Mouse (Mus musculus): ENCODE results near the gene Gm36210. TPM values are rescaled to one million over a fixed set of nuclear protein-coding genes. Genes with fewer than 3 reads are reported as not detected.

The Gm36210 gene
- polyA plus RNA-seq, 1 experiment from 2014 or later: not detected

DNA sequence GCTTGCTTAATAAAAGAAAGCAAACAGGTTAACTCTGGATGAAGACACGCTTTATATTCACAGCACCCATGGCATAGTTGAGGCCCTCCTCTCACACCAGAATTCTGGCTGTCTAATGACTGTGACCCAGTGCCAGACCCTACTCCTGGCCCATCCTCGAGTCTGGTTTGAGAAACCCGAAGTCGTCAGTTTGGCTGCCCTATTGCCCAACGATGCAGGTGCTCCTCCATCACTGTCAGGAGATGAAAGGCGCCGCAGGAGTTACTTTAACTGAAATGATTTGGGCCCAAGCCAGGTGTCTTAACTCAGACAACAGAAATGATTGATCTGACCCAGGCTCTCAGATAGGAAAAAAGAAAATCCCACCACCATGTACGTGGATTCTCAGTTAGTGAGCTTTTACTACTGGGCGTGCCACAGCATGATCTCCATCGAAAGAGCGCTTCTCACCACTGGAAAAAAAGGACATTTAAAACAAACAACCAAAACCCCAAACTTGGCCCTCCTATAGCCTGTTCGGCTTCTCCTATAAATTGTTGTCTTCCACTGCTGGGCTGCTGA lies 46.8 kb downstream of the Gm36210 start:
- H3K27ac ChIP-seq (replicated peaks): no peak overlapping the region
- ATAC-seq (ENCODE audit: insufficient read depth): no peak
- WGBS (ENCODE audit: insufficient replicate concordance): 63% methylated on average over 12 of the region's 12 CpGs

DNA sequence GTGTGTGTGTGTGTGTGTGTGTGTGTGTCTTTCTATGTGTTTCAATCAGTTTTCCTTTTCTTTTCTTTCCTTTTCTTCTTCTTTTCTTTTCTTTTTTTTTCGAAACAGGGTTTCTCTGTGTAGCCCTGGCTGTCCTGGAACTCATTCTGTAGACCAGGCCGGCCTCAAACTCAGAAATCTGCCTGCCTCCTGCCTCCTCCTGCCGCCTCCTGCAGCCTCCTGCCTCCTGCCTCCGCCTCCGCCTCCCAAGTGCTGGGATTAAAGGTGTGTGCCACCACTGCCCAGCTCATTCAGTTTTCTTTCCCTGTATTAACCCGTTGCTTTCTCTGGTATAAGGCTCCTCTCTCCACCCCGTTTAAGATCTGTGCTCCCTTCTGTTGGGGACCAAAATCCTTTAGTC lies 49.0 kb downstream of the Gm36210 start:
- Histone ChIP-seq H3K4me3 (replicated peaks) (no peak overlapping the region), H3K4me2 (no peak overlapping the region), H3K9me3 (replicated peaks) (no peaks in the 10 kb centered on the region), H3K27ac (replicated peaks) (no peak overlapping the region), H3K27me3 (peaks cover 5% of the 10 kb centered on the region; the same call in 1 of the 2 replicates), H3K9ac (no peak overlapping the region), H3K4me1 (replicated peaks) (no peaks in the 10 kb centered on the region), H3K36me3 (replicated peaks) (no peaks in the 10 kb centered on the region)
- 44% methylated on average over 7 of the region's 7 CpGs for WGBS (ENCODE audit: insufficient replicate concordance)
- no peak for ATAC-seq (ENCODE audit: insufficient read depth)

More for the DNA sequence above, 46.8 kb downstream of the Gm36210 start:
- H3K9ac ChIP-seq: no peak overlapping the region
- no peak overlapping the region for H3K4me3 ChIP-seq (replicated peaks)
- H3K4me2 ChIP-seq: no peak overlapping the region
- peaks cover 5% of the 10 kb centered on the region; the same call in 1 of the 2 replicates for H3K27me3 ChIP-seq
- H3K9me3 ChIP-seq (replicated peaks): no peaks in the 10 kb centered on the region
- no peaks in the 10 kb centered on the region for H3K36me3 ChIP-seq (replicated peaks)
- H3K4me1 ChIP-seq (replicated peaks): no peaks in the 10 kb centered on the region

DNA sequence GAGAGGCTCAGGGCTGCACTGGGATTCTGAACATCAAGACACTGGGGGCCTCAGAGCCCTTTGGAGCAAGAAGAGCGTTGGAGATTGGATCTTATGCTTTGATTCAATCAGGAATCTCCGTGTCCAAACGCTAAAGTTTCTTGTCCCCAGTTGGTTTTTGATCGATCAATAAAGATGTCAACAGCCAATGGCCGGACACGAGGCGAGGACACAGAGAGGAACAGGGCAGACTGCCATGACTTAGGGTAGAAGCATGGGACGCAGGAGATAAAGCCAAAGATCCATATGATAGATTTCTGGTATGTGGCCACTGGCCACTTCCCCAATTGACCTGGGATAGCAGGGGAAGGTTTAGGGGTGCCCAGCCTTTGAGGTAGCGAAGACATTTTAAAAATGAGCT lies 49.8 kb downstream of the Gm36210 start:
- WGBS (ENCODE audit: insufficient replicate concordance): 56% methylated on average over 9 of the region's 9 CpGs
- H3K27ac ChIP-seq (replicated peaks): no peak overlapping the region
- H3K9ac ChIP-seq: no peak overlapping the region
- no peak overlapping the region for H3K4me3 ChIP-seq (replicated peaks)
- H3K36me3 ChIP-seq (replicated peaks): no peaks in the 10 kb centered on the region
- no peak overlapping the region for H3K4me2 ChIP-seq
- H3K9me3 ChIP-seq (replicated peaks): no peaks in the 10 kb centered on the region
- ATAC-seq (ENCODE audit: insufficient read depth): no peak
- H3K27me3 ChIP-seq: peaks cover 9% of the 10 kb centered on the region; the same call in 1 of the 2 replicates
- no peaks in the 10 kb centered on the region for H3K4me1 ChIP-seq (replicated peaks)

DNA sequence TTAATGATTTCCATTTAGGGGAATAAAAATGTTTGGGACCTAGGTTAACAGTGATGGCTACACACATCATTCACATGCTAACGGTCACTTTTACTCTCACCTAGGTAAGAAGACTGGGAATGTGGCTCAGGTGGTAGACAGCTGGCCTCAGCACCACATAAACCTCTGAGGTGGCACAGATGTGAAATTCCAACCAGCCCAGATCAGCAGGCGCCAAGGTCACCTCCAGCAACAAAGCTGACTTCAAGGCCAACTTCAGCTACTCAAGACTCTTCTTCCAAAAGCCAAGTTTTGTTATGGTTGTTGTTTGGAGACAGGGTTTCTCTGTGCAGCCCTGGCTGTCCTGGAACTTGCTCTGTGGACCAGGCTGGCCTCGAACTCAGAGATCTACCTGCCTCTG lies 52.7 kb downstream of the Gm36210 start:
- no peak for ATAC-seq (ENCODE audit: insufficient read depth)
- H3K4me1 ChIP-seq (replicated peaks): no peaks in the 10 kb centered on the region
- 50% methylated on average over 3 of the region's 3 CpGs for whole genome bisulfite sequencing (ENCODE audit: insufficient replicate concordance)
- no peaks in the 10 kb centered on the region for H3K36me3 ChIP-seq (replicated peaks)
- no peak overlapping the region for H3K9ac ChIP-seq
- no peak overlapping the region for H3K4me2 ChIP-seq
- no peak overlapping the region for H3K27ac ChIP-seq (replicated peaks)
- no peak overlapping the region for H3K4me3 ChIP-seq (replicated peaks)
- no peaks in the 10 kb centered on the region for H3K9me3 ChIP-seq (replicated peaks)
- H3K27me3 ChIP-seq: peaks cover 17% of the 10 kb centered on the region; the same call in 1 of the 2 replicates

DNA sequence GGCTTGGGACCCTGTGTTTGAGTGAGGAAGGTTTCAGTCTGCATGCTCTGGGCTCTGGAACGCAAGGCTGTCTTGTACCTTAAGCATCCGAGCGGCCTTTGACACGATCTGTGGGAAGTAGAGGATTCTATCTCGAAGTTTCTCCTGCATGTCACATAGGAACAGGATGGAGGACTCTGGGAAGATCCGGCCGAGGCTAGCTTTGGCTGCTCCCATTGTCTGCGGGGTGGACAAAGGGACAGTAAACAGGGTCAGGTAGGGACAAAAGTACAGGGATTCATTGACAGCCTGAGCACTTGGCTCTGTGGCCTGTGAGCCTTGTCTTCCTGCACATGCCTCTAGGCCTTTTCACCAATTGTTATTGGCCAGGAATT lies 55.0 kb downstream of the Gm36210 start:
- Histone ChIP-seq H3K4me3 (replicated peaks) (no peak overlapping the region), H3K9me3 (replicated peaks) (no peaks in the 10 kb centered on the region), H3K9ac (no peak overlapping the region), H3K36me3 (replicated peaks) (no peaks in the 10 kb centered on the region), H3K4me1 (replicated peaks) (no peaks in the 10 kb centered on the region), H3K4me2 (no peak overlapping the region), H3K27ac (replicated peaks) (no peak overlapping the region), H3K27me3 (peaks cover 22% of the 10 kb centered on the region)
- WGBS (ENCODE audit: insufficient replicate concordance): 64% methylated on average over 8 of the region's 8 CpGs
- ATAC-seq (ENCODE audit: insufficient read depth): no peak

DNA sequence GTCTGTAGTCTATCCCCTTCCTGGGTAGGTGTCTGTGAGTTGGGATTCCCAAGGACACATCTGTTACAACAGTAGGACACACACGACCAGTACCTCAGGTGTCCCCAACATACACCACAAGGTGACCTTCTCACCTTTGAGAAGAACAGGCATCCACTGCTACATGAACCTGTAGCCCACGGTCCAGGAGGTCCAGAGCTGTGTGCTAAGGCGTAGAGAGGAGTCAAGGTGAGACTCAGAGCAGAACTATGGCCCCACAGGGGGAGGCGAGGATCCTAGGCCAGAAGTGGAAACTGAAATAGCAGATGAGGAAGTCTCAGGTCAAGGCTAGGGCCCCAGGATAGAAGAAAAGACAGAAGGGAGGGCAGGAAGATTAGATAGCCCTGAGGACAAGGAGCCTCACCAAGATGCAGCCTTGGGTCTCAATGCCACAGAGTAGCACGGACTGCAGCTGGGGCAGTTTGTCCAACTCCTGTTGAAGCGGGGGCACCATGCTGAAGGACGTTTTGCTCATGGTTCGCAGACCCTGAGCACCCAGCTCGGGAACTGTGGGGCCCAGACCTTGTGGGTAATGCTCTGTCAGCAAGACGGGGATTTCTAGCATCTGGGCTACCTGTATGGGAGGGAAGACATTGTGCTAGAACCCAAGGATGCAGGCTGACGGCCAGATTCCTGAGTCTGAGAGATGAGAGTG lies 55.5 kb downstream of the Gm36210 start:
- Histone ChIP-seq H3K4me3 (replicated peaks) (no peak overlapping the region), H3K27ac (replicated peaks) (no peak overlapping the region), H3K27me3 (peaks cover 28% of the 10 kb centered on the region), H3K9ac (no peak overlapping the region), H3K9me3 (replicated peaks) (no peaks in the 10 kb centered on the region), H3K4me2 (no peak overlapping the region), H3K36me3 (replicated peaks) (no peaks in the 10 kb centered on the region), H3K4me1 (replicated peaks) (no peaks in the 10 kb centered on the region)
- no peak for ATAC-seq (ENCODE audit: insufficient read depth)
- WGBS (ENCODE audit: insufficient replicate concordance): 43% methylated on average over 11 of the region's 11 CpGs

DNA sequence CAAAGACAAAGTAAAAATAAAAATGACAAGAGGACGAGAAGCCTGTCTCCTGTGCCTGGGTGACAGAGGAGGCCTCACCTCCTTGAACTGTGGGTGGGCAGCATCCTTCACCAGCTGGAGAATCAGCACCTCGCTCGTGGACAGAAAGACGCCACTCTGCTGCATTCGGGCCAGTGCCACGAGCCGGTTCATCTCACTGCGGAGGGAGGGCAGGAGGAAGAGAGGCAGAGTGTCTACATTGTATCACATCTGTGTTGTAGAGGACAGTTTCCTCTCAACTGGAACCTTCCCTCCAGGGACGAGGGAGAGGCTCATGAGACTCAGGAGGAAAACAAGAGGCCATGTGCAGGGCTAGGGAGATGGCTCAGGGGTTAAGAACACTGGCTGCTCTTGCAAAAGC lies 56.9 kb downstream of the Gm36210 start:
- Histone ChIP-seq H3K27ac (replicated peaks) (no peak overlapping the region), H3K9me3 (replicated peaks) (no peaks in the 10 kb centered on the region), H3K4me3 (replicated peaks) (no peak overlapping the region), H3K36me3 (replicated peaks) (no peaks in the 10 kb centered on the region), H3K4me2 (no peak overlapping the region), H3K4me1 (replicated peaks) (no peaks in the 10 kb centered on the region), H3K27me3 (peaks cover 42% of the 10 kb centered on the region), H3K9ac (no peak overlapping the region)
- no peak for ATAC-seq (ENCODE audit: insufficient read depth)
- 46% methylated on average over 9 of the region's 9 CpGs for WGBS (ENCODE audit: insufficient replicate concordance)

Other genes with a start within 250 kb of the Gm36210 start
- 6.5 and 8.1 TPM in 2 replicates for gene Ppp6r1, start 247.5 kb downstream of the Gm36210 start, polyA plus RNA-seq (2015; fragmentation: Nextera tagmentation; extraction: Ambion mirVana)
- 54.4 and 58.1 TPM in 2 replicates for gene Hspbp1, start 221.4 kb downstream of the Gm36210 start, polyA plus RNA-seq (2015; fragmentation: Nextera tagmentation; extraction: Ambion mirVana)
- 0.03 and 0.12 TPM in 2 replicates for gene Brsk1, start 215.9 kb downstream of the Gm36210 start, polyA plus RNA-seq (2015; fragmentation: Nextera tagmentation; extraction: Ambion mirVana)
- gene Tmem150b, start 181.3 kb downstream of the Gm36210 start, polyA plus RNA-seq (2015; fragmentation: Nextera tagmentation; extraction: Ambion mirVana): 0.14 and 0.37 TPM in 2 replicates
- gene Kmt5c, start 166.4 kb downstream of the Gm36210 start, polyA plus RNA-seq (2015; fragmentation: Nextera tagmentation; extraction: Ambion mirVana): 50.1 and 56.1 TPM in 2 replicates
- 66.0 and 79.3 TPM in 2 replicates for gene Cox6b2, start 153.4 kb downstream of the Gm36210 start, polyA plus RNA-seq (2015; fragmentation: Nextera tagmentation; extraction: Ambion mirVana)
- not detected in 2 replicates for gene Fam71e2, start 135.2 kb downstream of the Gm36210 start, polyA plus RNA-seq (2015; fragmentation: Nextera tagmentation; extraction: Ambion mirVana)
- gene Il11, start 123.7 kb downstream of the Gm36210 start, polyA plus RNA-seq (2015; fragmentation: Nextera tagmentation; extraction: Ambion mirVana): 0.06 TPM in 1 of 2 replicates, not detected in the other
- gene Tmem190, start 123.6 kb downstream of the Gm36210 start, polyA plus RNA-seq (2015; fragmentation: Nextera tagmentation; extraction: Ambion mirVana): 0.21 TPM in 1 of 2 replicates, not detected in the other
- 9.5 and 10.3 TPM in 2 replicates for gene Tmem238, start 116.9 kb downstream of the Gm36210 start, polyA plus RNA-seq (2015; fragmentation: Nextera tagmentation; extraction: Ambion mirVana)
- 169 and 173 TPM in 2 replicates for gene Rpl28, start 113.6 kb downstream of the Gm36210 start, polyA plus RNA-seq (2015; fragmentation: Nextera tagmentation; extraction: Ambion mirVana)
- gene Ube2s, start 93.9 kb downstream of the Gm36210 start, polyA plus RNA-seq (2015; fragmentation: Nextera tagmentation; extraction: Ambion mirVana): 302 and 318 TPM in 2 replicates
- gene Shisa7, start 61.8 kb downstream of the Gm36210 start, polyA plus RNA-seq (2015; fragmentation: Nextera tagmentation; extraction: Ambion mirVana): not detected in 2 replicates
- 3.7 and 3.8 TPM in 2 replicates for gene Isoc2b, start 36.3 kb downstream of the Gm36210 start, polyA plus RNA-seq (2015; fragmentation: Nextera tagmentation; extraction: Ambion mirVana)
- gene Isoc2a, start 29.4 kb downstream of the Gm36210 start, polyA plus RNA-seq (2015; fragmentation: Nextera tagmentation; extraction: Ambion mirVana): 0.68 and 0.77 TPM in 2 replicates
- 1.7 TPM in 2 replicates for gene Zfp628, start 8.7 kb upstream of the Gm36210 start, polyA plus RNA-seq (2015; fragmentation: Nextera tagmentation; extraction: Ambion mirVana)
- 0.23 and 0.45 TPM in 2 replicates for gene Nat14, start 15.5 kb upstream of the Gm36210 start, polyA plus RNA-seq (2015; fragmentation: Nextera tagmentation; extraction: Ambion mirVana)
- gene Ssc5d, start 19.3 kb upstream of the Gm36210 start, polyA plus RNA-seq (2015; fragmentation: Nextera tagmentation; extraction: Ambion mirVana): 0.15 TPM in 2 replicates
- gene Sbk2, start 57.9 kb upstream of the Gm36210 start, polyA plus RNA-seq (2015; fragmentation: Nextera tagmentation; extraction: Ambion mirVana): 0.07 TPM in 1 of 2 replicates, not detected in the other
- gene Sbk3, start 64.7 kb upstream of the Gm36210 start, polyA plus RNA-seq (2015; fragmentation: Nextera tagmentation; extraction: Ambion mirVana): not detected in 2 replicates
- 3.3 and 4.6 TPM in 2 replicates for gene Zfp579, start 89.6 kb upstream of the Gm36210 start, polyA plus RNA-seq (2015; fragmentation: Nextera tagmentation; extraction: Ambion mirVana)
- 9.3 and 10.0 TPM in 2 replicates for gene Zfp524, start 107.9 kb upstream of the Gm36210 start, polyA plus RNA-seq (2015; fragmentation: Nextera tagmentation; extraction: Ambion mirVana)
- gene Fiz1, start 108.2 kb upstream of the Gm36210 start, polyA plus RNA-seq (2015; fragmentation: Nextera tagmentation; extraction: Ambion mirVana): 15.6 and 17.9 TPM in 2 replicates
- gene Gm44973, start 109.0 kb upstream of the Gm36210 start, polyA plus RNA-seq (2015; fragmentation: Nextera tagmentation; extraction: Ambion mirVana): 0.53 and 1.2 TPM in 2 replicates
- 1.3 and 1.5 TPM in 2 replicates for gene Zfp865, start 113.9 kb upstream of the Gm36210 start, polyA plus RNA-seq (2015; fragmentation: Nextera tagmentation; extraction: Ambion mirVana)
- 0.28 and 0.40 TPM in 2 replicates for gene Ccdc106, start 114.0 kb upstream of the Gm36210 start, polyA plus RNA-seq (2015; fragmentation: Nextera tagmentation; extraction: Ambion mirVana)
- not detected in 2 replicates for gene 4632433K11Rik, start 127.6 kb upstream of the Gm36210 start, polyA plus RNA-seq (2015; fragmentation: Nextera tagmentation; extraction: Ambion mirVana)
- 1.2 and 1.4 TPM in 2 replicates for gene Zfp784, start 131.9 kb upstream of the Gm36210 start, polyA plus RNA-seq (2015; fragmentation: Nextera tagmentation; extraction: Ambion mirVana)
- 1.7 and 2.0 TPM in 2 replicates for gene Zfp580, start 145.0 kb upstream of the Gm36210 start, polyA plus RNA-seq (2015; fragmentation: Nextera tagmentation; extraction: Ambion mirVana)
- 59.4 and 60.8 TPM in 2 replicates for gene U2af2, start 155.6 kb upstream of the Gm36210 start, polyA plus RNA-seq (2015; fragmentation: Nextera tagmentation; extraction: Ambion mirVana)
- 49.2 and 54.5 TPM in 2 replicates for gene Epn1, start 173.7 kb upstream of the Gm36210 start, polyA plus RNA-seq (2015; fragmentation: Nextera tagmentation; extraction: Ambion mirVana)
- gene Rfpl4, start 210.4 kb upstream of the Gm36210 start, polyA plus RNA-seq (2015; fragmentation: Nextera tagmentation; extraction: Ambion mirVana): not detected in 2 replicates
- gene Rasl2-9, start 219.4 kb upstream of the Gm36210 start, polyA plus RNA-seq (2015; fragmentation: Nextera tagmentation; extraction: Ambion mirVana): 0.18 and 0.21 TPM in 2 replicates
- not detected in 2 replicates for gene Vmn1r55, start 243.2 kb upstream of the Gm36210 start, polyA plus RNA-seq (2015; fragmentation: Nextera tagmentation; extraction: Ambion mirVana)